In genomic region chr14:121103459-121103858, GRCm38 (mm10) we compare ENCODE assay signal across 9 mouse cellular contexts.
A peak's percentile ranks its signal among the peaks of the same experiment; 100 is the strongest.
DNase-seq lines count a peak whose midpoint lies in the region; ATAC-seq and TF ChIP-seq lines count a peak whose summit lies in the region.
"Had no signal": no experiment of that assay in that cellular context is flagged by ENCODE, and none has a peak within 500 bp of the region (broad histone marks: within the 10 kb centered on the region; RNA-seq: fewer than 3 reads in every experiment).

No protein-coding gene starts in this region.

- no peak overlapping the region for H3K4me2 ChIP-seq in embryonic facial prominence, embryonic 11.5 days (ENCODE audit: low read depth, low read length)
- no peak overlapping the region for H3K4me2 ChIP-seq in kidney, embryonic 14.5 days (replicated peaks; ENCODE audit: low read depth, low read length)
- H3K4me2 ChIP-seq: heart, embryonic 13.5 days; liver, embryonic 13.5 days had no signal

- 63% methylated on average over 9 of the region's 9 CpGs for WGBS in lung, adult 2 months
- WGBS in embryonic facial prominence, embryonic 11.5 days, result 46% methylated on average over 9 of the region's 9 CpGs
- WGBS in kidney, embryonic 14.5 days, result 44% methylated on average over 9 of the region's 9 CpGs
- 20% methylated on average over 9 of the region's 9 CpGs for WGBS in small intestine, adult 2 months

- ATAC-seq in embryonic facial prominence, embryonic 11.5 days (replicated peaks; ENCODE audit: insufficient number of reproducible peaks, low FRiP score, low TSS enrichment, low read depth), result peak; percentile 36; the same call in 1 of the 2 replicates
- ATAC-seq in kidney, embryonic 14.5 days (ENCODE audit: low FRiP score, low TSS enrichment), result peak; percentile 11; the same call in 1 of the 2 replicates

- intact Hi-C loops in heart, postnatal 14 days (cut with DNase I), result no loop called here

- H3K27ac ChIP-seq in embryonic facial prominence, embryonic 11.5 days (replicated peaks; ENCODE audit: low read depth, low read length), result no peak overlapping the region
- peak overlapping the region; percentile 34 for H3K27ac ChIP-seq in kidney, embryonic 14.5 days (ENCODE audit: low read depth, low read length)
- peak overlapping the region; percentile 62 for H3K27ac ChIP-seq in small intestine, adult 2 months (ENCODE audit: insufficient read depth, low read depth, low read length)
- H3K27ac ChIP-seq: heart, embryonic 13.5 days; liver, embryonic 13.5 days had no signal

- H3K4me1 ChIP-seq in lung, adult 2 months (ENCODE audit: control insufficient read depth, insufficient read depth, low read length), result peaks cover 14% of the 10 kb centered on the region
- peaks cover 13% of the 10 kb centered on the region for H3K4me1 ChIP-seq in embryonic facial prominence, embryonic 11.5 days (ENCODE audit: control insufficient read depth, insufficient read depth, low read length)
- H3K4me1 ChIP-seq in kidney, embryonic 14.5 days (ENCODE audit: control insufficient read depth, insufficient read depth, low read length), result peaks cover 76% of the 10 kb centered on the region
- H3K4me1 ChIP-seq in small intestine, adult 2 months (ENCODE audit: control insufficient read depth, insufficient read depth, insufficient read length, low read length), result peaks cover 31% of the 10 kb centered on the region

- DNase-seq in lung, adult 18-20 months, result peak; percentile 59 to 79
- no peak for DNase-seq in lung, adult 2 months
- DNase-seq in embryonic facial prominence, embryonic 11.5 days (ENCODE audit: low spot score), result peak; percentile 55
- DNase-seq in spleen, adult 12 weeks (ENCODE audit: low spot score), result no peak
- DNase-seq in heart, postnatal 14 days, result no peak
- DNase-seq: liver, embryonic 13.5 days had no signal

- no peak for TF ChIP-seq CTCF in lung, adult 2 months (IDR thresholded peaks at IDR 0.05; ENCODE audit: insufficient read depth, low read length)
- TF ChIP-seq CTCF in small intestine, adult 2 months (IDR thresholded peaks at IDR 0.05; ENCODE audit: extremely low read depth, insufficient read length, insufficient replicate concordance, low read depth, low read length), result no peak

- no peak overlapping the region for H3K4me3 ChIP-seq in lung, adult 2 months (replicated peaks; ENCODE audit: extremely low read depth, low read depth, low read length)
- H3K4me3 ChIP-seq in embryonic facial prominence, embryonic 11.5 days (ENCODE audit: low read depth, low read length), result no peak overlapping the region
- no peak overlapping the region for H3K4me3 ChIP-seq in kidney, embryonic 14.5 days (ENCODE audit: low read length)
- no peak overlapping the region for H3K4me3 ChIP-seq in small intestine, adult 2 months (ENCODE audit: low read depth, low read length)
- H3K4me3 ChIP-seq: heart, embryonic 13.5 days; liver, embryonic 13.5 days had no signal

- H3K36me3 ChIP-seq in embryonic facial prominence, embryonic 11.5 days (replicated peaks; ENCODE audit: control insufficient read depth, insufficient read depth, low read depth, low read length), result no peaks in the 10 kb centered on the region
- peaks cover 4% of the 10 kb centered on the region; the same call in 1 of the 2 replicates for H3K36me3 ChIP-seq in kidney, embryonic 14.5 days (ENCODE audit: control insufficient read depth, insufficient read depth, low read length)
- no peaks in the 10 kb centered on the region for H3K36me3 ChIP-seq in small intestine, adult 2 months (ENCODE audit: control insufficient read depth, insufficient read depth, low read length)
- H3K36me3 ChIP-seq: liver, embryonic 13.5 days had no signal

- H3K9ac ChIP-seq in embryonic facial prominence, embryonic 11.5 days (replicated peaks; ENCODE audit: low read length), result no peak overlapping the region
- H3K9ac ChIP-seq in kidney, embryonic 14.5 days (ENCODE audit: low read depth, low read length), result no peak overlapping the region
- H3K9ac ChIP-seq: heart, embryonic 13.5 days; liver, embryonic 13.5 days had no signal

- TF ChIP-seq POLR2A in lung, adult 2 months (IDR thresholded peaks at IDR 0.05; ENCODE audit: borderline replicate concordance, extremely low read depth, low read depth, low read length), result no peak
- TF ChIP-seq POLR2A in small intestine, adult 2 months (IDR thresholded peaks at IDR 0.05; ENCODE audit: low read depth, low read length), result no peak

- H3K27me3 ChIP-seq in embryonic facial prominence, embryonic 11.5 days (ENCODE audit: control insufficient read depth, insufficient read depth, low read length), result no peaks in the 10 kb centered on the region
- H3K27me3 ChIP-seq in kidney, embryonic 14.5 days (ENCODE audit: control insufficient read depth, insufficient read depth, low read length), result no peaks in the 10 kb centered on the region
- H3K27me3 ChIP-seq in small intestine, adult 2 months (ENCODE audit: control insufficient read depth, insufficient read depth, low read length), result no peaks in the 10 kb centered on the region
- H3K27me3 ChIP-seq: heart, embryonic 13.5 days; liver, embryonic 13.5 days had no signal

- H3K9me3 ChIP-seq in embryonic facial prominence, embryonic 11.5 days (replicated peaks; ENCODE audit: control insufficient read depth, low read length), result no peaks in the 10 kb centered on the region
- no peaks in the 10 kb centered on the region for H3K9me3 ChIP-seq in kidney, embryonic 14.5 days (ENCODE audit: control insufficient read depth, low read length)
- H3K9me3 ChIP-seq: heart, embryonic 13.5 days; liver, embryonic 13.5 days had no signal

Comparison
In these comparisons a context has a peak if more than half of its experiments do, and no peak if none do; other contexts are left out.
1. DNase-seq: peak in lung, adult 18-20 months (2 of 2) and embryonic facial prominence, embryonic 11.5 days (single experiment); none in lung, adult 2 months (single experiment), spleen, adult 12 weeks (single experiment) and heart, postnatal 14 days (0 of 2).